Mouse (Mus musculus): ENCODE data around the gene Serpina3k.
"Not testable (repeated sequence)": the region's sequence is repeated elsewhere in the genome, so short reads cannot be mapped to it uniquely, and the experiment has no call there.

DNA sequence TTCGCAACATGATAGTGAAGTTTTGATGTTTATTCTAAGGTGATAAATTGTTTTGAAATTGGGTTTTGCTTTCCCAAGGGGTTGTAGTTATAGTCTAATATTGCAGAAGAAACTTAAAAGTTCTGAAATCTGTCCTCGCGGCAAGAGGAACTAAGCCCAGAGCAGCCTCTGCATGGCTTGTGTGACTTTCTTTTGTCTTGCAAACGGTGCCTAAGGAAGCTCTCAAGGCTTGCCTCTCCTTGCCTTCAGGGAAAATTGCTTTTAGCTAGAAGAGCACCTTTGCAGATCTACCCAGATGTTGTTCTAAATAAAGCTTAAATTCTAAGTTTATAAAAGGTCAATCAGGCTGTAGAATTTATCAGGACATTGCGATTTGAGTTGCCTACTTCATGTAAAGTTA lies 40.5 kb downstream of the Serpina3k start:
- not testable (repeated sequence) for TF ChIP-seq POLR2A (IDR thresholded peaks at IDR 0.05; ENCODE audit: borderline replicate concordance, low read depth, low read length); CTCF (IDR thresholded peaks at IDR 0.05; ENCODE audit: low read depth, low read length)
